Mouse (Mus musculus) CH12.LX (cell line): ENCODE data around the gene Lrp4.

Experiments
- CTCF ChIP-seq, 2 experiments: IDR thresholded peaks in 1 of 2; conservative IDR thresholded peaks in 1 of 2; 2 replicates each; pipeline ENCODE4 v1.5.1; 2011 to 2012; ENCODE audit warnings: low read depth in 2 of 2, low read length in 2 of 2, improper control_type of control experiment in 1 of 2, inconsistent platforms in 1 of 2, mild to moderate bottlenecking in 1 of 2, moderate library complexity in 1 of 2
- MAZ ChIP-seq: IDR thresholded peaks from 2 replicates; pipeline ENCODE4 v1.6.1; 2012; ENCODE audit warnings: low read depth, mild to moderate bottlenecking, inconsistent platforms, low read length, improper control_type of control experiment, moderate library complexity
- POLR2A ChIP-seq: IDR thresholded peaks from 2 replicates; pipeline ENCODE4 v1.6.1; 2011; ENCODE audit warnings: low read depth, mild to moderate bottlenecking, improper control_type of control experiment, low read length
- TCF12 ChIP-seq: IDR thresholded peaks from 2 replicates; pipeline ENCODE4 v1.6.1; 2014; ENCODE audit warnings: low read depth, mild to moderate bottlenecking, inconsistent platforms, low read length, improper control_type of control experiment

DNA sequence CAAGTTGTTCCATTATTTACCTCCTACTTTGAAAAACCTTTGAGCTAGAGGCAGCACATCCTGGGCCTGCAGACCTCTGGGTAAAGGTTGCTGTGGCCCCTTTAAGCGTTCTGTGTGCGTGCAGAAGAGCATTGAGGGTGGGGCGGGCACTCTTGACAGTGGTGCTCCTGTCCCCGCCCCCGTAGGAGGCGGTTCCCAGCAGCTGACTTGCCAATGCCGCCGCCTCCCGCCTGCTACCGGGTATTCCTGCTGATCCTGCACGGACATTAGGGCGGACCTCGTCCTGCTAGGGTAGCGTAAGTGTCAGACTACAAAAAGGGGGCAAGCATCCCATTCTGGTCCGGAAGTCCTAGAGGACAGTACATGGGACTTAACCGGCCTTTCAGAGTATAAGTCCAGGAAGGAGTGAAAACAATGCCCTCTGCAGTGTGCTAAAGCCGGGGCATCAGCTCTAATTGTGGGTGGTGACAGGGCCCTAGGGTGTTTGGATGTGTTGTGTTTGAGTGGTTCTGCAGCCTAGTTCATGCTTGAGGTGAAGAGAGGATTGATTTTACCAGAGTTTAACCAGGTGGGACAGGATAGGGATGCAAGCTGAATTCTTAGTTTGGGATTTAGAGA, 80.4 kb downstream of the Lrp4 start:
- TF ChIP-seq CTCF (conservative IDR thresholded peaks at IDR 0.05 in 1 of 2, IDR thresholded peaks at IDR 0.05 in 1 of 2; ENCODE audit: low read depth in 2 of 2, low read length in 2 of 2), result no peak
- TF ChIP-seq POLR2A, result no peak
- TF ChIP-seq TCF12, result no peak
- TF ChIP-seq MAZ, result no peak
